Mouse (Mus musculus): Measurements from ENCODE around the gene Il11ra1.

- TF ChIP-seq CTCF (IDR thresholded peaks at IDR 0.05; ENCODE audit: control insufficient read depth, insufficient read depth, insufficient read length) (no peak), MYOG (IDR thresholded peaks at IDR 0.05; ENCODE audit: control insufficient read depth, extremely low read depth, insufficient read length) (no peak)
Observed at GRCm38 (mm10) chr4:41759656-41760287, 60.0 kb downstream of the Il11ra1 start.

All from C2C12 (cell line).